Mouse (Mus musculus): ENCODE results near the gene N4bp2. TPM values are rescaled to one million over a fixed set of nuclear protein-coding genes. Genes with fewer than 3 reads are reported as not detected.

Gene N4bp2
- polyA plus RNA-seq, 1 experiment from 2014 or later, result 36.4 TPM

Other genes starting within 250 kb of the N4bp2 start
- gene Smim14, start 226.3 kb upstream of the N4bp2 start, polyA plus RNA-seq (2016; fragmentation: Nextera tagmentation; extraction: Ambion mirVana), result 50.2 and 50.8 TPM in 2 replicates
- gene Ube2k, start 226.3 kb upstream of the N4bp2 start, polyA plus RNA-seq (2016; fragmentation: Nextera tagmentation; extraction: Ambion mirVana), result 200 and 207 TPM in 2 replicates
- gene Pds5a, start 65.2 kb upstream of the N4bp2 start, polyA plus RNA-seq (2016; fragmentation: Nextera tagmentation; extraction: Ambion mirVana), result 106 and 108 TPM in 2 replicates
- 0.12 and 0.26 TPM in 2 replicates for gene Rhoh, start 97.7 kb downstream of the N4bp2 start, polyA plus RNA-seq (2016; fragmentation: Nextera tagmentation; extraction: Ambion mirVana)
- 0.14 TPM in 1 of 2 replicates, not detected in the other for gene Chrna9, start 171.4 kb downstream of the N4bp2 start, polyA plus RNA-seq (2016; fragmentation: Nextera tagmentation; extraction: Ambion mirVana)
- gene 9130230L23Rik, start 240.8 kb downstream of the N4bp2 start, polyA plus RNA-seq (2016; fragmentation: Nextera tagmentation; extraction: Ambion mirVana), result not detected in 2 replicates

All from forebrain, embryonic 10.5 days (tissue).